Mouse (Mus musculus) embryonic facial prominence, embryonic 15.5 days (tissue): ENCODE measurements around the gene Fes. TPM values are rescaled to one million over a fixed set of nuclear protein-coding genes. Genes with fewer than 3 reads are reported as not detected.

Experiments used
- ATAC-seq: fragments of 200-750 bp; cut with Nextera tagmentation; 2 replicates; pipeline ENCODE4 v1.8.0; 2017; ENCODE audit warnings: low read depth, moderate TSS enrichment; ENCODE audit not compliant: insufficient number of reproducible peaks, low FRiP score, low TSS enrichment
- H3K27ac ChIP-seq: fragments of 300-500 bp; sonication (generic); replicated peaks from 2 replicates; pipeline ENCODE4 v1.5.1; 2015; ENCODE audit warnings: mild to moderate bottlenecking, inconsistent platforms
- H3K27me3 ChIP-seq: fragments of 300-500 bp; sonication (generic); 2 replicates; pipeline ENCODE4 v1.6.1; 2015; ENCODE audit warnings: inconsistent platforms
- H3K36me3 ChIP-seq: fragments of 300-500 bp; sonication (generic); 2 replicates; pipeline ENCODE4 v1.6.1; 2015; ENCODE audit warnings: mild to moderate bottlenecking, inconsistent platforms
- H3K4me1 ChIP-seq: fragments of 300-500 bp; sonication (generic); 2 replicates; pipeline ENCODE4 v1.6.1; 2015; ENCODE audit warnings: inconsistent platforms
- H3K4me2 ChIP-seq: fragments of 300-500 bp; sonication (generic); replicated peaks from 2 replicates; pipeline ENCODE4 v1.6.1; 2015; ENCODE audit warnings: mild to moderate bottlenecking, inconsistent platforms
- H3K4me3 ChIP-seq: fragments of 300-500 bp; sonication (generic); replicated peaks from 2 replicates; pipeline ENCODE4 v1.5.1; 2015; ENCODE audit warnings: mild to moderate bottlenecking, inconsistent platforms
- H3K9ac ChIP-seq: fragments of 300-500 bp; sonication (generic); 2 replicates; pipeline ENCODE4 v1.6.1; 2015; ENCODE audit warnings: inconsistent platforms
- H3K9me3 ChIP-seq: fragments of 300-500 bp; sonication (generic); replicated peaks from 2 replicates; pipeline ENCODE4 v1.6.1; 2016; ENCODE audit warnings: inconsistent platforms
- WGBS: fragments of 180-500 bp; shearing (Covaris S2); methylation state at CpG from one replicate; pipeline ENCODE4 v1.1.7; 2015; 5-methylcytosine and 5-hydroxymethylcytosine counted together
- polyA plus RNA-seq: library from polyadenylated mRNA; unstranded; fragments of >200 nt; fragmentation: Nextera tagmentation; extraction: Ambion mirVana; gene quantifications from 2 replicates; pipeline ENCODE4 v1.2.1, GENCODE M21; 2015

Fes gene
- polyA plus RNA-seq, 1 experiment from 2014 or later = 16.4 TPM

DNA sequence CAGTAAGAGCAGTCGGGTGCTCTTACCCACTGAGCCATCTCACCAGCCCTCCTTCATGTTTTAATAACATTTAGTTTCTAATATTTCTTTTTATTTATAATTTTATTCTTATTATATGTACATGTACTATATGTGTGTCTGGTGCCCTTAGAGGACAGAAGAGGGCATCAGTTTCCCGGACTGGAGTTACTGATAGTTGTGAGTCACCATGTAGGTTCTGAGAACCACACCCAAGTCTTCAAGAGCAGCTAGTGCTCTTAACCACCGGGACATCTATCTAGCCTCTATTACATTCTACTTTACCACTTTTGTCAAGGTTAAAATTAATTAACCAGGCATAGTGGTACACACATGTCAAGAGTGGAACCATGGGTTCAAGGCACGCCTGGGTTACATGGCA, 6.9 kb upstream of the Fes start:
- Histone ChIP-seq H3K9ac (no peak overlapping the region), H3K4me1 (peaks cover 10% of the 10 kb centered on the region), H3K27me3 (no peaks in the 10 kb centered on the region), H3K27ac (no peak overlapping the region), H3K4me2 (no peak overlapping the region), H3K36me3 (peaks cover 83% of the 10 kb centered on the region), H3K4me3 (no peak overlapping the region), H3K9me3 (no peaks in the 10 kb centered on the region)
- ATAC-seq = no peak
- WGBS = 86% methylated on average over 4 of the region's 4 CpGs

DNA sequence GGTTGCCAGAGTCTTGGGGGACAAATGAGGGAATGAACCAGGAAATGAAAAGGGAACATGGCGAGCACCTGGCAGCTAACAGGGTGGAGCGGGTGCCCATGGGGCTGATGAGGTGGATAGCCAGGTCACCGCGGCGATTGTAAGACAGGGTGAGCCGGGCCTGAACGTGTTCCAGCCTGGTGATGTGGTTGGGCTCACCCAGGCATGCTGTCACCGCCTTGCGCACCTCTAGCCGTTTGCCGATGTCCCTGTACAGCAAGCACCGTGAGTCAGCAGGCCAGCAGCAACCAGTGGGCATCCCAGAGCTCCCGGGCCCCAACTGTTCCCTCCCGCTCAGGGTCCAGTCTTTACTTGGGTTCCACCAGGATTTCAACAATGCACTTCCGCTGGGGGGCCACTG, 4.4 kb upstream of the Fes start:
- Histone ChIP-seq H3K4me3 (no peak overlapping the region), H3K9me3 (no peaks in the 10 kb centered on the region), H3K36me3 (peaks cover 74% of the 10 kb centered on the region), H3K9ac (no peak overlapping the region), H3K27me3 (no peaks in the 10 kb centered on the region), H3K4me1 (peaks cover 19% of the 10 kb centered on the region), H3K4me2 (no peak overlapping the region), H3K27ac (no peak overlapping the region)
- WGBS = 87% methylated on average over 15 of the region's 15 CpGs
- ATAC-seq = no peak

DNA sequence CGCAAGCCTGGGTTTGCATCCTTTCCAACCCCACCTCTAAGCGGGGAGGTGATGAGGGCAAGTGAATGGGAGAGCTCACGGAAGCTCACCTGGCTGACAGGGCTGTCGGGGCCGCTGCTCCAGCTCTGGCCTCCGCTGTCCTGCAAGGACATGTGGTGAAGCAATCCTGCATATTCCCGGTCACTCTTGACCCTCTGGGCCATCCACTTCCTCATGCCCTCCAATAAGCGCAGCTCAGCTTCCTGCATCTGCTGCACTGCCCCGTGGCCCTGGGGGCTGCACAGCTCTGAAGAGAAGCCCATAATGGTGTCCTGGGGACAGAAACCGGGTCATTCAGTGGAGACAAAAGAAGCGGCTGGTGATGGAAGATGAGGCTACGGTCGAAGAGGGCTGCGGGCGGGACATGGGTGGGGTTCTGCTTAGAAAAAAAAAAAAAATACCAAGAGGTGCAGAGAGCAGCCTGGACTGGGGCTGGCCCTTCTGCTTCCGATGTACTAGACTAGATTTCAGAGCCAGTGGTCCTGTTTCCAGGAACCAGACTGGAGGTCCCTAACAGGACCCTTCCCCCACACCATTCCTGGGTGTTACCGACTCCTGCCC, 613 bp downstream of the Fes start:
- Histone ChIP-seq H3K4me3 (peak overlapping the region; percentile 35), H3K27me3 (no peaks in the 10 kb centered on the region), H3K36me3 (peaks cover 37% of the 10 kb centered on the region), H3K27ac (peak overlapping the region; percentile 74), H3K9me3 (no peaks in the 10 kb centered on the region), H3K9ac (no peak overlapping the region), H3K4me1 (peaks cover 29% of the 10 kb centered on the region), H3K4me2 (peak overlapping the region; percentile 49)
- ATAC-seq = no peak
- WGBS = 36% methylated on average over 17 of the region's 17 CpGs

DNA sequence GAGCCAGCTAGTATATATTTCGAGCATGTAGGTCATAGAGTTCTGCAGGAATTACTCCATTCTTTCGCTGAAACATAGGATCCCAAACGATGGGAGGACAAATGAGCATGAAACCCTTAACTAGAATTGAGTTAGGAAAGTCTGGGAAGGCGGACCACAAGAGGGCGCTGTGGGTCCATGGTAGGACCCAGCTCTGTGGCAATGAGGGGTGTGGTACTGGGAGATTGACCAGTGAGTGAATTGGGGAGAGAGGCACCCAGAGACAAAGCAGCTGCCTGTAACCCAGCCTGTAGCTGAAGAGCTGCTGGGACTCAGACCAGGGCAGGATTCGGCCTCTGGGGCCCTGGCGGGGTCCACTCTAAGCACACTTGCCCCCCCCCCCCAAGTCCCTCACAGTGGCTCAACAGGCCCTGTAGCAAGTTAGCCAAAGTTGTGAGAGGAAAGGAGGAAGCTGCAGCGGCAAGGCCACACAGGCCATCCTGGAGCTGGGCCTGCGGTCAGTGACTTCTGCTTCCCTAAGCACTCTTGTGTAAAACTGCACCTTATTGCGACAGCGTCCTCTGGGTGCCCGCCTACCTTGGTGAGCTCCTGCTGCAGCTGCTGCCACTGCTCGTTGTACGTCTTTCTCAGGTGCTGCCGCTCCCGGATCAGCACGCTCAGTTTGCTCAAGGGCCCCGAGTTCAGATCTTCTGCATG, 1.4 kb downstream of the Fes start:
- Histone ChIP-seq H3K27me3 (no peaks in the 10 kb centered on the region), H3K9me3 (no peaks in the 10 kb centered on the region), H3K4me2 (peak overlapping the region; percentile 49), H3K4me1 (peaks cover 29% of the 10 kb centered on the region), H3K4me3 (peak overlapping the region; percentile 35; the same call in 1 of the 2 replicates), H3K9ac (no peak overlapping the region), H3K36me3 (peaks cover 37% of the 10 kb centered on the region), H3K27ac (peak overlapping the region; percentile 74; the same call in 1 of the 2 replicates)
- 34% methylated on average over 18 of the region's 18 CpGs for WGBS
- ATAC-seq = peak; percentile 66; the same call in 1 of the 2 replicates

DNA sequence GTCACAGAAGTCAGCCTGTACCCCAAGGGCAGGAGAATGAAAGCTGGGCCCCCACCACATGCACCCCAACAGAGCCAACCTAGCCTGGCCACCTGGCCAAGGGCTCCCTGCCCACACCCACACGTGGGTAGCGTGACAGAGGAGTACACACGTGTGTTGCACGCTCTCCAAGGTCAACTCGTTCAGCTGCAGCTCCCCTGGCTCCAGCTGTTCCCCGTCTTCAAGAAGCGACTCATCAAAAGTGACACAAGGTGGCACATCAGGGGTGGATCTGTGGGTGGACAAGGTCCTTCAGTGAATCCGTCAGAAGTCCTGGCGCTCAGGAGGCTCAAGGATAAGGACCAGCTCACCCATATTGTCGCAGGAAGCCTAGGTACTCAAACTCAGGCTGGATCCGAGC, 4.8 kb downstream of the Fes start:
- Histone ChIP-seq H3K4me1 (peaks cover 17% of the 10 kb centered on the region), H3K4me2 (no peak overlapping the region), H3K36me3 (peaks cover 42% of the 10 kb centered on the region), H3K27ac (no peak overlapping the region), H3K4me3 (no peak overlapping the region), H3K9ac (no peak overlapping the region), H3K9me3 (no peaks in the 10 kb centered on the region), H3K27me3 (no peaks in the 10 kb centered on the region)
- WGBS = 70% methylated on average over 11 of the region's 11 CpGs
- no peak for ATAC-seq

DNA sequence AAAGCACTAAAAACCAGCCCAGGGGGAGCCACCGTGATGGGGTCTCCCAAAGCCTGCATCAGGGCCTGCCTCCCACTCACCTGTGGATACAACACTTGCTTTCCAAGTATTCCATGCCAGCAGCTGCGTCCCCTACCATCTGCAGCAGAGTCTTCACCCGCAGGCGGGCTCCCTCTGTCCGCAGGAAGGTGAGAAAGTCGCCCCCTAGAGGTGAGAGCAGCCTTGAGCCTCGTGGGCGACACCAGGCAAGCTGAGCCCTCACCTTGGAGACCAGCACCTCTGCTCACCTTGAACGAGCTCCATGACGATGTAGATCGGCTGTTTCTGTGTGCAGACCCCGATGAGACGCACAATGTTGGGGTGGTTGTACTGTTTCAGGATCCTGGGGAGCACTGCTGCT, 8.2 kb downstream of the Fes start:
- WGBS = 57% methylated on average over 13 of the region's 13 CpGs
- no peaks in the 10 kb centered on the region for H3K27me3 ChIP-seq
- no peak overlapping the region for H3K4me2 ChIP-seq
- no peak overlapping the region for H3K9ac ChIP-seq
- H3K36me3 ChIP-seq = peaks cover 42% of the 10 kb centered on the region
- no peaks in the 10 kb centered on the region for H3K9me3 ChIP-seq
- no peak overlapping the region for H3K27ac ChIP-seq
- H3K4me3 ChIP-seq = no peak overlapping the region
- no peak for ATAC-seq
- H3K4me1 ChIP-seq = no peaks in the 10 kb centered on the region

DNA sequence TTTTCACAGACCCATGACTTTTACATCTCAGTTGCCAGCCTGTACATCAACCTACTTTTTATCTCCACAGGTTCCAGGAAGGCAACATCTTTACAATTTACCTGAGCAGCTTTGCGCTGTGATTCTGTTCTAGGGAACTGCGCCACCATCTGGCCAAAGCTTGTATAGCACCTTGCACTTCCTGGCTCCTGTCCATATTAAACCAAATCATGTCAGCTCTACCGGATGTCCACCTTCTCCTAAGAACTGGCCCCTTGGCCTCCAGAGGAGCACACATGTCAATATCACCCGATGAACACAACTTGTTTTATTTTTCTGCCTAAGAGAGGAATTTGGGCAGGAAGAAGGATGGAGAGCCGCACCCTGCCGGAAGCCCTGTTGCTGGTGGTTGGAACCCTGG, 10.3 kb downstream of the Fes start:
- 39% methylated on average over 6 of the region's 6 CpGs for WGBS
- no peak overlapping the region for H3K4me3 ChIP-seq
- H3K27ac ChIP-seq = no peak overlapping the region
- H3K27me3 ChIP-seq = no peaks in the 10 kb centered on the region
- no peak overlapping the region for H3K4me2 ChIP-seq
- no peak for ATAC-seq
- no peaks in the 10 kb centered on the region for H3K9me3 ChIP-seq
- H3K4me1 ChIP-seq = no peaks in the 10 kb centered on the region
- peaks cover 38% of the 10 kb centered on the region for H3K36me3 ChIP-seq
- no peak overlapping the region for H3K9ac ChIP-seq

DNA sequence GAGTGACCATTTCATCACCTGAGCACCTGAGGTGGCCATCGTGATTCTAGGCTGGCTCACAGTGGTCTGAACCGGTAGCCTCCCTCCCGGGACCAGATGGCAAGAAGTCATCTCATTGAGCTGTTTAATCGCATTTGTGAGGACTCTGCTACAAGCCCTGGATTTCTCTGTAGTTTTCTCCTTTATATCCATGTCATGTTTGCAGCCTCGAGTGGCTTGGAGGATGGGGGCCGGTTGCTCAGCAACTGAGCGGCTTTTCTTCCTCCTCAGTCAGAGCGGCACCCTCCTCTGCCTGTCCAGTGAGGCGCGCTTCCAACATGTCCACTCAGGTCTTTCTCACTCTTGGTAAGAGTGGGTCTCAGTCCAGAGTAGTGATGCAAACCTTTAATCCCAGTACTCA, 11.6 kb downstream of the Fes start:
- Histone ChIP-seq H3K4me3 (no peak overlapping the region), H3K9me3 (no peaks in the 10 kb centered on the region), H3K36me3 (peaks cover 27% of the 10 kb centered on the region), H3K9ac (no peak overlapping the region), H3K27me3 (no peaks in the 10 kb centered on the region), H3K27ac (no peak overlapping the region), H3K4me2 (no peak overlapping the region), H3K4me1 (0 out of 2 replicates have a peak, but pooled peaks cover 5% of the 10 kb centered on the region)
- 74% methylated on average over 10 of the region's 10 CpGs for WGBS
- no peak for ATAC-seq

DNA sequence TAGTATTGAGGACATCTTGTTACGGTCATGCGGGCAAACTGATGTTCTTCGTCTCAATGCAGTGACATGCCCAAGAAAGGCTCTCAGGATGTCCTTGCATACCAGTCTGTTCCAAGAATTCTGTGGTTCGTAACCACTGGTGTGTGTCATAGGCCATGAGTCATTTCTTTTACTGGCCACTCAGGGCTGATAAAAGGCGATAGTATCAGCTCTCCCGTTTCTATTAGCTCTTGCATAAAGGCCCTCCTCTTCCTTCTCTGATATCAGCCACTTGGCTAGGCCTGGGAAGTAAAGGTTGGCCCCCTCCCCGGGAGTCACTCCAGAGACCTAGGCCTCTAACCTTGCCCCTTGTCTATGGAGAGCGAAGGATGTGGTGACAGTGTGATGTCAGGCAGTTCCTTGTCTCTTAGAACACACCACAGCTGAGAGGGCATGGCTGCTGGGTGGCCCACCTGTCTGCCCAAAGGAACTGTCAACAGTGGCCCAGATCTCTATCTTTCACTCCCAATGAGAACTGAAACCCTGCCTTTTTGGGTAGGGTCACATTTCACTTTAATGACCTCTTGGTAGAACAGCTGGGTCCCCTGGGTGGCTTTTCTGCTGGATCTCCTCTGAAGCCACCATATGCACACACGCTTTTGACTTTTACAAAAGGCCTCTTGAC, 12.2 kb downstream of the Fes start:
- Histone ChIP-seq H3K9ac (no peak overlapping the region), H3K27ac (no peak overlapping the region), H3K4me2 (no peak overlapping the region), H3K36me3 (peaks cover 21% of the 10 kb centered on the region), H3K27me3 (no peaks in the 10 kb centered on the region), H3K4me3 (no peak overlapping the region), H3K4me1 (peaks cover 6% of the 10 kb centered on the region; the same call in 1 of the 2 replicates), H3K9me3 (no peaks in the 10 kb centered on the region)
- WGBS = 73% methylated on average over 9 of the region's 9 CpGs
- no peak for ATAC-seq

DNA sequence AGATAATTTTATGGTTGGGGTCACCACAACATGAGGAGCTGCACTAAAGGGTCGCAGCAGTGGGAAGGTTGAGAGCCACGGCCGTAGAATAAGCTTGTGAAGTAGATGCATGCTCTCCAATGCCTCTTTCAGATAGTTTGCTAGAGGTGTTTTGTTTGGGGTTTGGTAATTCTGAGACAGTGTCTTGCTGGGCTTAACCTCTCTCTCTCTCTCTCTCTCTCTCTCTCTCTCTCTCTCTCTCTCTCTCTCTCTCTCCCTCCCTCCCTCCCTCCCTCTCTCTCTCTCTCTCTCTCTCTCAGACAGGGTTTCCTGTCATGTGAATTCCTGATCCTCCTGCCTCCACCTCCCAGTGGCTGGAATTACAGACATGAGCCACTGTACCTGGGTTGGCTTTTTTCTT, 13.0 kb downstream of the Fes start:
- Histone ChIP-seq H3K27ac (no peak overlapping the region), H3K9ac (no peak overlapping the region), H3K27me3 (no peaks in the 10 kb centered on the region), H3K4me3 (no peak overlapping the region), H3K4me2 (no peak overlapping the region), H3K9me3 (no peaks in the 10 kb centered on the region), H3K36me3 (peaks cover 13% of the 10 kb centered on the region), H3K4me1 (peaks cover 14% of the 10 kb centered on the region)
- no peak for ATAC-seq
- WGBS = 89% methylated on average over 3 of the region's 3 CpGs

DNA sequence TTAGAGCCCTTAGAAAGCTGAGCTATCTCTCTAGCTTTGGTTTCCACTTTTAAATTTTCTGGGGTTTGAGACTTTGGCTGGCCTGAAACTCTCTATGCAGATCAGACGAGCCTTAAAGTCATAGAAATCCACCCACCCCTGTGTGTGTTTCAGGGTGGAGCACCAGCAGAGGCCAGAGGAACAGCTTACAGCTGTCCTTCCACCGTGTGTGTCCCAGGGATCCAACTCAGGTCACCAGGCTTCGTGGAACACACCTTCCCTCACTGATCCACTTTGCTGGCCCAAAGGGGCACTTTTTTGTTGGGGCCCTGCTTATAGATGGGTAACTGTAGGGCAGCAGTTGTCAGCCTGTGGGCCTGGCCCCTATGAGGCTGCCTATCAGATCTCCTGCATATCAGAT, 13.5 kb downstream of the Fes start:
- Histone ChIP-seq H3K9me3 (no peaks in the 10 kb centered on the region), H3K27ac (no peak overlapping the region), H3K9ac (no peak overlapping the region), H3K4me2 (no peak overlapping the region), H3K4me3 (no peak overlapping the region), H3K27me3 (no peaks in the 10 kb centered on the region), H3K4me1 (peaks cover 18% of the 10 kb centered on the region), H3K36me3 (peaks cover 8% of the 10 kb centered on the region)
- no peak for ATAC-seq
- 56% methylated on average over 3 of the region's 3 CpGs for WGBS
